Mouse (Mus musculus): Measurements from ENCODE around the gene Asxl2.
A peak's percentile ranks its signal among the peaks of the same experiment; 100 is the strongest.
"Not testable (repeated sequence)": the region's sequence is repeated elsewhere in the genome, so short reads cannot be mapped to it uniquely, and the experiment has no call there.

The Asxl2 gene

DNA sequence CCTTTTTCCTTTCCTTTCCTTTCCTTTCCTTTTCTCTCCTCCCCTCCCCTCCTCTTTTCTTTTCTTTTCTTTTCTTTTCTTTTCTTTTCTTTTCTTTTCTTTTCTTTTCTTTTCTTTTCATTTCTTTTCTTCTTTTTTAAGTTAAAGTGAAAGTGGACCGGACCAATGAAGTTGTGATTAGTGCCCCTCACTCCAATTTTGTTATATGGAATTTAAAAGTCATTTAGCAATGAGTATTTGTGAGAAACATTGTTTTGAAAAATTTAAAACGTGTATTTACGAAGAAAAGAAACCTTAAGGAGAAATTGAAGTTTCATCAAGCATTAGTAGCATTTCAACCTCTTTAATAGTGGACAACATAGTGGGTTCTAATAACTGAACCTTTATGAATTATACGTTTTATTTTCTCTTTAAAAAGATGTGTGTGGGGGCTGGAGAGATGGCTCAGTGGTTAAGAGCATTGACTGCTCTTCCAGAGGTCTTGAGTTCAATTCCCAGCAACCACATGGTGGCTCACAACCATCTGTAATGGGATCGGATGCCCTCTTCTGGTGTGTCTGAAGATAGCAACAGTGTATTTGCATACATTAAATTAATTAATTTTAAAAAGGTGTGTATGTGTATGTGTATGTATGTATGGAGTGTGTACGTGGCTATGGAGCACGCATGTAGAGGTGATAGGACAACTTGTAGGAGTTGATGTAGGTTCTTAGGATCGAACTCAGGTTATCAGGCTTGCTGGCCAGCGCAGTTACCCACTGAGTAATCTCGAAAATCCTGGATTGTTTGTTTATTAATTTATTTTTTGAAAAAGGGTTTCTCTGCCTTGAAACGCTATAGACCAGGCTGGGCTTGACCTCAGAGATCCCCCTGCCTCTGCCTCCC lies 1.5 kb downstream of the Asxl2 start:
- no peak for DNase-seq

DNA sequence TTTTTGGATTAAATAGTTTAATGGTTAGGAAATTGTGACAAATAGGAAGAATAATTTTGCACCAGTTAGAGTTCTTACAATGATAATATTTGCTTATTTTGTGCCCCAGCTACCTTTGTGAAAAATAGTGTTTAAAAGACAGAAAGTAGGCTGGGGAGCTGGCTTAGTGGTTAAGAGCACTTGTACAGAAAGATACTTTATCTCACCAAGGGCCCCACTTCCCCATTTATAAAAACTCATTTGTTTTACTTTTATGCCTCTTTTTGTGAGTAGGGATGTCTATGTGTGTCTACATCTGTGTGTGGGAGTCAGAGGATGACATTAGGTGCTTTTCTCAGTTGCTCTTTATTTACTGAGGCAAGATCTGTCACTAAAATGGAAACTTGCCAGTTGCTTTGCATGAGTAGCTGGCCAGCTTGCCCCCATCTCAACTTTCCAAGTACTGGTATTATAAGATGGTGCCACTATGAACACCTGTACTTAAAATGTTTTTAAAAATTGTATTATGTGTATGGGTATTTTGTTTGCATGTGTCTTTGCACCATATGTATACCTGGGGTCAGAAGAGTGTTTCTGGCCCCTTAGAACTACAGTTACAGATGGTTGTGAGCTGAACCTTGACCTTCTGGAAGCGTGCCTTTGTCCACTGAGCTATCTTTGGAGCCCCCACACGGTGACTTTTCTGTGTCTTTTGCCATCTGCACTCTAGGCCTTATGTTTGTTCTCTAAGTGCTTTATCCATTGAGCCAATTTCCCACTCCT lies 3.2 kb downstream of the Asxl2 start:
- no peak for DNase-seq

DNA sequence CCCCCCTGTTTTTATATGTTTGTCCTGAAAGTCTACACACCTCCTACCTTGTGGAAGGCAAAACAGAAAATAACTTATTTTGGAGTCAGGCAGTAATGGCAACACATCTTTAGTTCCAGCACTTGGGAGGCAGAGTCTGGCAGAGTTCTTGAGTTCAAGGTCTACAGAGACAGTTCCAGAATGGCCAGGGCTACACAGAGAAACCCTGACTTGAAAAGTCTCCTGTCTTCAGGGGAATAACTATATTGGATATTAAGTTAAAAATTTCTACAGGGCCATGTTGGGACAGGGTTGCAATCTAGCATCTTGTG lies 3.7 kb downstream of the Asxl2 start:
- DNase-seq: no peak

DNA sequence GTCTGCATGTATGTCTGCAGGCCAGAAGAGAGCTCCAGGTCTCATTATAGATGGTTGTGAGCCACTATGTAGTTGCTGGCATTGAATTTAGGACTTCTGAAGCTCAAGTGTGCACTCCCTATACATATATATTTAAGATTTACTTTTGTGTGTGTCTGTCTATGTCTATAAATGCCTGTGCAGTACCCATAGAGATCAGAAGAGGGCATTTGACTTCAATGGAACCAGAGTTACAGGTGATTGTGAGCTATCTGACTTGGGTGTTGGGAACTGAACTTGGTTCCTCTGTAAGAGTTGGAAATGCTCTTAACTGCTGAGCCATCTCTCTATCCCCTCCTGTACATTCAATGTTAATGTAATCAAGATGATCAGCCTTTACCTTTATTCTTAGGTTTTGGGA lies 4.3 kb downstream of the Asxl2 start:
- no peak for DNase-seq

DNA sequence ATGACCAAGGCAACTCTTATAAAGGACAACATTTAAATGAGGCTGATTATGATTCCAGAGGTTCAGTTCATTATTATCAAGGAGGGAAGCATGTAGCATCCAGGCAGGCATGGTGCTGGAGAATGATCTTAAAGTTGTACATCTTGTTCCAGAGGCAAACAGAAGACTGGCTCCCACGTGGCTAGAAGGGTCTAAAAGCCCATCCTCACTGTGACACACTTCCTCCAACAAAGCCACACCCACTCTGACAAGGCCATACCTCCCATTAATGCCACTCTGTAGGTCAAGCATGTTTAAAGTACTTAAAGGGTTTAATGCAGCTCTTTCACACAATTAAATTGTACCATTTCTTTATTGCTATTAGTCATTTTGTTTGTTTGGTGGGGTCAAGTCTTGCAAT lies 7.1 kb downstream of the Asxl2 start:
- no peak for DNase-seq

DNA sequence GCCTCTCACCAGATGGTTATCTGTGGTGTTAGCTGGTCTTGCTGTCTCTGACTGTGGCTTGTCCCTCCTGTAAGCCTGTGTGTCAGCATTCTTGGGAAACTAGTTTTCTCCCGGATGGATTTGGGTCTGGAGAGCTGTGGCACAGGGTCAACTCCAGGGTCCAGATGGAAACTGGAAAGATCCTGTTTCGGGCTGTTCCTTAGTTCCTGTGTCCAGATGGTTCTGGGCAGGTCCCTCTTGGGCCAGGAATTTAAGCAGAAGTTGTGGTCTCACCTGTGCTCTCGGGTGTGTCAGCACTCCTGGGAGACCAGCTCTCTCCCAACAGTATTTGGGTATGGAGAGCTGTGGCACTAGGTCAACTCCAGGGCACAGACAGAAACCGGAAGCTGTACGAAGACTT lies 9.8 kb downstream of the Asxl2 start:
- DNase-seq: no peak

DNA sequence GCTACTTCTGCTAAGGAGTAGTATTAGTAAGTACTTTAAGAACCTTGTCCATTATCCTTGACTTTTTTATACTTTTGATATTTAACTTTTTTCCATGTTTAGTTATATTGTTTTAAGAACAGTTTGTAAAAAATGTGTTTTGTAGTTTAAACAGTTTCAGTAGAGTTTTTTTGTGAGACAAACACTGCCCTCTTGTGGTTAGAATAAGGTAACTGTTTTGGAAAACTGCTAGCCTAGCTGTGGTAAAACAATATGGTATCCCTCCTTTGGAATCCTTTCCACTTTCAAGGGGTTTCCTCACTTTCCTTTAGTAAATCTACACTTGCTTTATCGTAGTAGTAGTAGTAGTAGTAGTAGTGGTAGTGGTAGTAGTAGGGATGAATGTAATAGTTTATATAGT lies 11.2 kb downstream of the Asxl2 start:
- DNase-seq: no peak

DNA sequence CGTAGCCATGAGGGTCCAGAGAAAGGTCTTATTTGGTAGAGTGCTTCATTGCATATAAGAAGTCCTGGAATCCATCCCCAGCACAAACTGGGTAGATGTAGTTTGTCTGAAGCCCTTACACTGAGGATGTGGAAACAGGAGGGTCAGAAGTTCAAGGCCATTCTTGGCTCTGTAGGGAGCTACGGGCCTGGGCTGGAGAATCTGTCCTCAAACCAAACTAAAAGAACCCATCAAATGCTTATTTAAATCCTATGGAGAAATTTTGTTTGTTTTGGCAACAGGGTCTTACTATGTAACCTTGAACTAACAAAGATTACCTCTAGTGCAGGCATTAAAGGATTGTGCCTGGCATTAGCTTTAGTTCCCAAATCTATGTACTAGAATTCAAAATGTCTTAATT lies 14.3 kb downstream of the Asxl2 start:
- no peak for DNase-seq

DNA sequence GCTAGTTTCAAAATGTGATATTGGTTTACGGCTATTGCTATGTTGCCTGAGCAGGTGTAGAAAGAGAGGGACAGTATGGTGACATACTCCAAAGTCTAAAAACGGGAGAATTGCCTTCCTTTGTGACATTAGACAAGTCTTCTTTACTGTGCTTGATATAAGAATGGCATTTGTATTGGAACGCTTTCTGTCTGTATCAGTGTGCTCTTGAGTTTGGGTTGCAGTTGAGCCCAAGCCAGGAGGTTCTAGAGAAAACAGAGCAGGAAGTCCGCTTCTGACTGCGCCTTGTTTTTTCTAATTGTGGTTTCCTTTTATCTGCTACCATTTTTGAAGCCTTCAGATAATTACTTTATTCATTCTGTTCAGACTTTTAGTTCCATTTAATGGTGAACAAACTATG lies 14.7 kb downstream of the Asxl2 start:
- DNase-seq: no peak

DNA sequence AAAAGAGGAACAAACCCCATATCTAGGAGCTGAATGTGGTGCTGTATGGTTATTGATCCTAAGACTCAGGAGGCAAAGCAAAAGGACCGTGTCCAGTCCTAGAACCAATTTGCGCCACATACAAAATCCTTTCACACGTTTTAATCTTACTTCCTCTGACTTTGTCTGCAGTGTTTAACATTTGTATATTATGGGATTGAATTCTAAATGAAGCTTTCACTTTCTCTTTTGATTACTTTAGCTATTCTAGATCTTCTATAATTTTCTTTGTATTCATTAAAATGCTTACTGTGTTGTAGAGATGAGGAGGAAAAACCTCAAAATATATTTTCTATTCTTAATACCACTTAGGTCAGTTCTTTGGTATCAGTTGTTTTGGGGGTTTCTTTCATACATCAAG lies 26.9 kb downstream of the Asxl2 start:
- no peak for DNase-seq

DNA sequence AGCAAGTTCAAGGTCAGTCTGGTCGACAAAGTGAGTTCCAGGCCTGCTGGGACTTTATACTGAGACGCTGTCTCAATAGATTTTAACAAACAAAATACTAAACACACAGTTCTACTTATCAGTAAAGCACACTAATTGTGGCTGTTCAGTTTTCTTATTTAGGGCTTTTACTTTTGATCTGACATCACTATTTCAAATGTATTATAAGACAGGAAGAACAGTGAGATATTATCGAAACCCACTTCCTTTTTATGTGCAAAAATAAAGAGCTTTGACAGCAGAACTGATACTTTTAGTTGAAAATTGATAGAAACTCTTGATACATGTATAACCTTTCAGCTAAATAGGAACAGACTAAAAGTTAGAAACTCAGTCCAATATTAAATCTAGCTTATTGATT lies 36.4 kb downstream of the Asxl2 start:
- no peak for DNase-seq

DNA sequence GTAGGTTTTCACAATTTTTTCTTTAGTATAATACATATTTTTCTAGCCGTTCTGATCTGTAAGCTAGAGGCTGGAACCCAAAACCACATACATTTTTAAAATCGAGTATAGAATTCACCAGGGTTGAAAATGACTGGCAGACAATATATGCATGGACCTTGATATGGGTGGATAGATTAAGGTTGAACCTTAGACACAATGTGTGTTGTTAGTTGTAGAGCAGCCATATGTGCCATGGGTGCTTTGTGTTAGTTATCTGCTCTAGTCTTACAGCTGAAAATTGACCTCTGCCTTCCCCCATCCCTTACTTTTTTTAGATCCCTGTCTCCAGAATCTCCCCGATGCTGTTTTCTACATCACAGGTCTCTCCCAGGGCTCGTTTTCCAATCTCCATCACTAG lies 73.0 kb downstream of the Asxl2 start:
- DNase-seq: no peak

DNA sequence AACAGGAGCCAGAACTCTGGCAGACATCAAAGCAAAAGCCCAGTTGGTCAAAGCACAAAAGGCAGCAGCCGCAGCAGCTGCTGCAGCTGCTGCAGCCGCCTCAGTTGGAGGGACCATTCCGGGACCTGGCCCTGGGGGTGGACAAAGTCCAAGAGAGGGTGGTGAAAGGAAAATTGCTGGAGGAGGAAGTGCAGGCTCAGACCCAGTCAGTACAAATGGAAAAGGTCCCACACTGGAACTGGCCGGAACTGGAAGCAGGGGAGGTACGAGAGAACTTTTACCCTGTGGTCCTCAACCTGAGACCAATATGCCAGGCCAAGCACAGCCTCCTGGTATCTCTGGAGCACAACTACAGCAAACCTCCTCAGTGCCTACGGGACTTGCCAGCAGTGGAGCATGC lies 73.4 kb downstream of the Asxl2 start:
- peak; percentile 41 for DNase-seq

DNA sequence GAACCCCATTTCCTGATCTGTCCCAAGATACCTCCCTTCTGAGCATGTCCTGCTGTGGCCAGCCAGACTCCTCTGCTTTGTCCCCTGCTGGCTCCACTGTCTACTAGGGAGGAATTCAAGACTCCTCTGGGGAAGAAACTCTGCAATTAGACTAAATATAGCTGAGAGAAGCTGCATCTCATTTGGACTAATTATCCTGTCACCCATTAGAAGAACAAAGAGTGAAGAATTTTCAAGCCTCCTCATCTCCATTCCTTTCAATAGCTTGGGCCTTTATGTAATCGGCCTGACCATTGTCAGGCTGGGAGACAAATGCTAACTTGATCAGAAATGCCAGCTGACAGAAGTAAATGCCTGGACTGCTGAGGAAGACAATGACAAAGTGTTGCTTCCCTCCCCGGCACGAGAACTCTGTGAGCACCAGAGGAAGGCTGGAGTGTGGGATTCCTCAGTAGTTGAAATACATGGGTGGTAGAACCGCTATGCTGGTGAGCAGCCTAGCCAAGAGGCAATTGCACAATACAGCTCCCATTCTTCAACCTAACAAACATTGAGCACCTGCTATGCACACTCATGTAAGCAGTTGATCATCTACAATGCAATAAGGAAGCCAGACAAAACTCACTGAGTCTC lies 92.1 kb downstream of the Asxl2 start:
- no peak for DNase-seq

DNA sequence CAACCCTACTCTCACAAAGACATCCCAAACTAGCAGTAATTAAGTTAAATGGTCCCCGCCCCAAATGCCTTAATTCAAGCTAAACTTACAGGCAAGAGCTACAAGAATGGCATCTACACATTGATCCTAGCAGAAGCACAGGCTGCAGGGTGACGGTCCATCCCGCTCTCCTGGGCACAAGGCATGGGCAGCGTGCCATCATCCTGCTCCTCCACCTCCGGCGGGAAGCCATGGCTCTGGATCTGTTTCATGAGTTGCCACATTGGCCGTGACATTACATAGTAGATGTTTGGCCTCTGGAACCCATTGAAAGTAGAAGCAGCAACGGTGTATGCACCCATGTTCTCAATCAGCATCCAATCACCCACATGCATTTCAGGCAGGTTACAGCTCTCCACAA lies 95.1 kb downstream of the Asxl2 start:
- DNase-seq: not testable (repeated sequence)

DNA sequence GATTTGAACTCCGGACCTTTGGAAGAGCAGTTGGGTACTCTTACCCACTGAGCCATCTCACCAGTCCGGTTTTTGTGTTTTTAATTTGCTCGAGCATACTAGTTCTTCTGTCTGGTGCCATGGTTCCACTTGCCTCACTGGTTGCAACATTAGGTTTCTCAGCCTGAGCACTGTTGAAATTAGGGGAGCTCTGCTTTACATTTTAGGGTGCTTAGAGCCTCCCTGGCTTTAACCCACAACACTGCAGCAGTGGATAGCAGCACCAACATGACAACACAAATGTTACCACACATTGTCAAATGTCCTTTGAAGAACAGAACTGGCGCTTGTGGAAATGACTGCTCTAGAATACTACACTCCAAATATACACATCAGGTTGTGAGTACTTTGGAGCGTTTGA lies 98.9 kb downstream of the Asxl2 start:
- DNase-seq: no peak

DNA sequence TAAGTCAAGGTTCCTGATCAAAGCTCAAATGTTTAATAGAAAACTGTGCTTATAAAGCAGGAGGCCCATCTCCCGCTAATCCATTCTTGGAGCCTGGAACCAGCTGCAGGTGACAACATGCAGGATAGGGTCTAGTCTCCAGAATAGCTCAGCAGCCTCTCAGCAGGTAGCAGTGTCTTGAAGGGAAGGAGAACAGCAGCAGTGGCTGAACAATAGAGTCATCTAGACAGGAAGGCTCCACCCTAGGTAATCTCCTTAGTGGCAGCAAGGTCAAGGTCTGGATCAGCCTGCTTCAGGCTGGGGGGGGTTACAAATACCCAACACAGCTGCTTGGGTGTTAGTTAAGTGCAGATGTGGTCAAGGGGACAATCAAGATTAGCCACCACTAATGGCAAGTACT lies 108.8 kb downstream of the Asxl2 start:
- DNase-seq: not testable (repeated sequence)

DNA sequence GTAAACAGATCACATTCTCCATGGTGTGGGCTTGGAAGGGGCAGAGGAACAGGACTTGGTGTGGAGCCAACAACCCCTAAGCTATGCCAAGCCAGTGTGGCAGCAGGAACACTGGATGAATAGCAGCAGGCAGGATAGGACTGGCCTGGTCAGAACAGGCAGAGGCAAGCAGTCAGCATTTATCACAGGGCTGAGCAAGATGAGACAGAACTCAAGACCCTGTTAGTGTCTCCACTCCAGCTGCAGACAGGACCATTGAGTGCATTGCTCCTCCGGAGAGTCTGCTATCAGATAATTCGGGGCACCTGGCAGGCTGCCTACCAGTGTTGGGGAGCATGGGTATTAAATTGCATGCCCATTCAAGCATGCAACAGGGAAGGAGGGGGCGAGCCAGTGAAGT lies 111.0 kb downstream of the Asxl2 start:
- DNase-seq: peak; percentile 34

DNA sequence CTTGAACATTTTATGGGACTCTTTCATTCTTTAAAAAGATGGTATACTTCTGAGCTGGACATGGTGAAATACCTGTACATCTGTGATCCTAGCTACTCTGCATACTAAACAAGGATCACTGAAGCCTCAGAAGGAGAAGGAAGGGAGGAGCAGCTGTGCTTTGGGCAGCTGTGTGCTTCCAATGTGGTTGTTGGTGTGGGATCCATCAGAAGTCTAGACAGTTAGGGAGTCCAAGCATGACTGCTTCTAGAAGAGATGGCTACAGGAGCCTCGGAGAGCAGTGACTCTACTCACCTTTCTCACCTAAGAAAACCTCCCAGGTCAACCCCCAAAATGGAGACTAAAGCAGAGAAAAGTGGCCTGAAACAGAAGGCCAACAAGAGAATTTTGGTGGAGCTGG lies 111.4 kb downstream of the Asxl2 start:
- no peak for DNase-seq

DNA sequence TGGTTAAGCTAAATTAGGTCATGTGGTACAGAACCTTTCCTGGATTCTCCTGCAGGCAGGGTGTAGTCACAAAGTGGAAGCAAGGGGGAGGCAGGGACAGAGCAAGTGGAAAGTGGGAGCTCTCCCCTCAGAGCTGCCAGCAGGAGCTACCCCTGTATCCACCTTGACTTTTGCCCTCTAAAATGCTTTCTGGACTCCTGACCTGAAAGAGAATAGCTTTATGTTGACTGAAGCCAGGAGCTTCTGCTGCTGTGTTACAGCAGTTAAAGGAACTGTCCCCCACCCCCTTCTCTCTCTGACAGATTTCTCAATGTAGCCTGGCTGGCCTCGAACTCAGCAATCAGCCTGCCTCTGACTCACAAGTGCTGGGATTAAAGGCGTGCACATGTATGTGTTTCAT lies 112.9 kb downstream of the Asxl2 start:
- no peak for DNase-seq

DNA sequence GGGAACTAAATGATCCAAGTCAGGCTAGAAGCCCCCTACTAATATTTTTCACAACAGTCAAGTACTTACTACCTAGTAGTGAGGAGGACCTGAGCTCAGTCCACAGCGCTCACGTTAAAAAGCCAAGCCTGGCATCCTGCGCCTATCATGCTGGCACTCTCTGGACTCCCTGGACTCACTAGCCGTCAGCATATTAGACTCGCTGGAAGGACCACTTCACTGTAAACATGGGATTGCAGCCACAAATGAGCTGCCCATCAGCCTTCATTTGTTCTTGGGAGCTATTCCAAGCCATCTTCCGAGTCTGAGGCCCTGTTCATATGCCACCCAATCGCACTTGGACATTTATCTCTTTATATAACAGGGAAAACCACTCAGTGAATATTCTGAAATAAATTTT lies 114.2 kb downstream of the Asxl2 start:
- DNase-seq: no peak

DNA sequence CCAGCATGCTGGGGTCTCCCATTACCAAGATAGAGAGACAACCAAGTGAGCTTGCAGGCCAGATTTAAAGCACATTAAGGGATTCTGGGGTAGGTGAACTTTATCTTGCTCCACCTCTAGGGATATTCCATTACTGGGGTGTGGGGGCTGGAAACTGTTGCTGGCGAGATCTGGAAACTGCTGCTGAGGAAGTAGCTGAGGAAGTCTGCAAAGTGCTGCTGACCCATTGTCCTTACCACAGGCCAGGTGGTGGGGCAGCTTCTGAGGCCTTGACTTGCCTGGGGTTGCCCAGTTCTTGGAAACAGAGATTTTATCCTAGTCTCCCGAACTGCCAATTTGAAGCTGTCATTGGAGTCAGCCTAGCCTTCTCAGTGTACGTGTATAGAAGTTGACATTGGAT lies 118.8 kb downstream of the Asxl2 start:
- DNase-seq: no peak

DNA sequence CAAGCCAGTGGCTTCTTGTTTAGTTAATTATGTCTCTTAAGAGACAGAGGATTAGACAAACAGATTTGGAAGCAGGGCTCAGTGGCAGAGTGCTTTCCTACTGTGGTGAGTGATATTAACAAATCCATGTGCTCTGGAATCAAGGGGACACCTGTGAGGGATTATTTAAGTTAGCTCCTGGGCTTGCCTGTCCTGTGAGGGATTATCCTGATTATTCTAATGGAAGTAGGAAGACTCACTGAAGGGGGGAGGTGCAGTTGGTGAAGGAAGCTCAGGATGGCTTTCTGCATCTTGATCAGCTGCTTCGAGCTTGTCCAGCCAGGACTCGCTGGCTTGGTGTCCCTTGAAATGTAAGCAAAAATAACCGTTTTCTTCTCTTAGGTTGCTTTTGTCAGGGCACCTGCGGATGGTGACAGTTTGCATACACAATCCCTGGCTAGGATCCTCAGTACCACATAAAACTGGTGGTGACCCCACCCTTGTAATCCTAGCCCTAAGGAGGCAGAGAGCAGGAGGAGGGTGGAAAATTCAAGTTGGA lies 119.5 kb downstream of the Asxl2 start:
- no peak for DNase-seq

DNA sequence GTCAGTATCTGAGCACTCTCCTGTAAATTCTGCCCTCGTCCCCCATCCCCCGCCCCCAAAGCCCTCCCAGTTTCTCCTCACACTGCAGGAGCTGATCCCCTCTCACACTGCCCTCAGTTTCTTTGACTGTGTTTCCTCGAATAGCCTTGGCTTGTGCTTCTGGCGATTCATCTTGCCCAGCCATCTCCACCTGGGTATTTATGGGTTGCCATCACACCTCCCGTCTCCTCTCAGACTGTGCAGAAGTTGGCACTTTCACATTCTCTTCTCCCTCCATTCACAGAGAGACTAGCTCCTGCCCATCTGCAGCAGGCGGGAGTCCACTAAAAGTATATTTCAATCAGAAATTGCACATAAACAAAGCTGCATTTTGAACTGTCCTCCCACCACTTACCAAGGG lies 120.1 kb downstream of the Asxl2 start:
- DNase-seq: no peak
